Mouse (Mus musculus) limb, embryonic 12.5 days (tissue): ENCODE results near the gene Bpifb4. TPM values are rescaled to one million over a fixed set of nuclear protein-coding genes. Genes with fewer than 3 reads are reported as not detected.
A peak's percentile ranks its signal among the peaks of the same experiment; 100 is the strongest.

Source experiments
- ATAC-seq: fragments of 200-750 bp; cut with Nextera tagmentation; 2 replicates; pipeline ENCODE4 v1.8.0; 2017; ENCODE audit warnings: low read depth, moderate TSS enrichment; ENCODE audit not compliant: insufficient number of reproducible peaks, insufficient read depth, low FRiP score, low TSS enrichment
- H3K27ac ChIP-seq: fragments of 300-500 bp; sonication (generic); 2 replicates; pipeline ENCODE4 v1.5.1; 2016; ENCODE audit warnings: mild to moderate bottlenecking, moderate library complexity
- H3K27me3 ChIP-seq: fragments of 300-500 bp; sonication (generic); 2 replicates; pipeline ENCODE4 v1.6.1; 2016; ENCODE audit warnings: mild to moderate bottlenecking, moderate library complexity
- H3K36me3 ChIP-seq: fragments of 300-500 bp; sonication (generic); 2 replicates; pipeline ENCODE4 v1.6.1; 2016; ENCODE audit warnings: mild to moderate bottlenecking, moderate library complexity
- H3K4me1 ChIP-seq: fragments of 300-500 bp; sonication (generic); replicated peaks from 2 replicates; pipeline ENCODE4 v1.6.1; 2016
- H3K4me2 ChIP-seq: fragments of 300-500 bp; sonication (generic); 2 replicates; pipeline ENCODE4 v1.6.1; 2016; ENCODE audit warnings: mild to moderate bottlenecking, moderate library complexity
- H3K4me3 ChIP-seq: fragments of 300-500 bp; sonication (generic); replicated peaks from 2 replicates; pipeline ENCODE4 v1.5.1; 2016; ENCODE audit warnings: mild to moderate bottlenecking
- H3K9ac ChIP-seq: fragments of 300-500 bp; sonication (generic); replicated peaks from 2 replicates; pipeline ENCODE4 v1.6.1; 2016; ENCODE audit warnings: mild to moderate bottlenecking, moderate library complexity
- H3K9me3 ChIP-seq: fragments of 300-500 bp; sonication (generic); 2 replicates; pipeline ENCODE4 v1.6.1; 2016; ENCODE audit warnings: mild to moderate bottlenecking, moderate library complexity
- WGBS: fragments of 180-500 bp; shearing (Covaris S2); methylation state at CpG from one replicate; pipeline ENCODE4 v1.1.7; 2016; 5-methylcytosine and 5-hydroxymethylcytosine counted together
- polyA plus RNA-seq: library from polyadenylated mRNA; unstranded; fragments of >200 nt; fragmentation: Nextera tagmentation; extraction: Ambion mirVana; gene quantifications from 2 replicates; pipeline ENCODE4 v1.2.1, GENCODE M21; 2016

Bpifb4 gene
- polyA plus RNA-seq, result not detected in 2 replicates

GRCm38 (mm10) chr2:153937843-153938242, at the start of gene Bpifb4:
Bpifb4 (plus strand) TSS chr2:153938212.
- 81% methylated on average over 5 of the region's 5 CpGs for WGBS
- no peaks in the 10 kb centered on the region for H3K9me3 ChIP-seq
- no peak within 1 kb of the TSS for H3K4me3 ChIP-seq
- H3K9ac ChIP-seq, result no peak within 1 kb of the TSS
- no peak within 1 kb of the TSS for H3K27ac ChIP-seq
- H3K4me2 ChIP-seq, result no peak within 1 kb of the TSS
- no peak for ATAC-seq
- no peaks in the 10 kb centered on the region for H3K4me1 ChIP-seq
- no peaks in the 10 kb centered on the region for H3K36me3 ChIP-seq
- no peaks in the 10 kb centered on the region; the same call in 1 of the 2 replicates for H3K27me3 ChIP-seq

DNA sequence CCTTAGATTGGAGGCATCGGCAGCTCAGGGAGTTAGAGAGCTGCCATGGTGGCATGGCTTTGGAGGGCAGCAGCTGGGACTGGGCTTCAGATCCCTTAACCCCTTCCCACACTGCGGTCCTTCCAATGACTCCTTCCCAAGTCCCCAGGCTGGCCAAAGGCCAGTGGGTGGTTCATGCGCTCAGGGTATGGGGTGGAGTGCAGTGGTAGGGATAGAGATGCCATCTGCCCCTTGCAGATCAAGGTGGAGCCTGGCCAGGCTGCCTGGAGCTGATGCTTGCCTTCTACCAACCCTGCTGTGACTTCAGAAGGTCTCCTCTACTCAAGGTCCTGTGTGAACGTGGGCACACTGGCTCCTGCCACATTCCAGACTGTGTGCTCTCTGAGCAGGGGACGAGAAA, 38.9 kb upstream of the Bpifb4 start:
- Histone ChIP-seq H3K27ac (no peak overlapping the region), H3K9me3 (no peaks in the 10 kb centered on the region), H3K4me2 (no peak overlapping the region), H3K27me3 (no peaks in the 10 kb centered on the region), H3K36me3 (no peaks in the 10 kb centered on the region), H3K9ac (no peak overlapping the region), H3K4me3 (no peak overlapping the region), H3K4me1 (no peaks in the 10 kb centered on the region)
- 75% methylated on average over 5 of the region's 5 CpGs for WGBS
- no peak for ATAC-seq

DNA sequence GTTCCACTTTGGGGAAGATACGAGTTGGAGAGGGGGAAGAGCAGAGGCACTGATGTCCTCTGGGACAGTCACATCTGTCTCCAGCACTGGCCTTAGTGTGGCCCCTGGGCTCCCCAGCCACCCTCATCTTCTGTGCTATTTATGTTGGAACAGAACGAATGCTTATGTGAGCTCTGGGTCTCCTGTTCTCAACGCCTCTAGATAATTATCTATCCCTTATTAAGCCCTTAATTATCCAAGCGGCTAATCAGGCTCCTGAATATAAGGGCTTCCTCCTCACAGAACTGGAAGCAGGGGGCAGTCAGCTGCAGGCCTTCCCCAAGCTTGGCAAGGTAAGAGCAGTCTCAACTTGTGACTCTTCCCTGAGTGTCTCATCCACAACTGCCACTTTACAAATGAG, 37.9 kb upstream of the Bpifb4 start, which contains the start of gene Bpifb6:
Gene Bpifb6, plus strand, starts transcription at position 301 of the 400 bp plus-strand sequence.
- no peaks in the 10 kb centered on the region for H3K36me3 ChIP-seq
- no peak within 1 kb of the TSS for H3K27ac ChIP-seq
- 69% methylated on average over 4 of the region's 4 CpGs for WGBS
- H3K9me3 ChIP-seq, result no peaks in the 10 kb centered on the region
- no peak within 1 kb of the TSS for H3K9ac ChIP-seq
- no peak within 1 kb of the TSS for H3K4me3 ChIP-seq
- no peaks in the 10 kb centered on the region for H3K4me1 ChIP-seq
- no peak for ATAC-seq
- H3K4me2 ChIP-seq, result no peak within 1 kb of the TSS
- H3K27me3 ChIP-seq, result no peaks in the 10 kb centered on the region

GRCm38 (mm10) chr2:153902726-153903125, 35.3 kb upstream of the Bpifb4 start:
- no peaks in the 10 kb centered on the region for H3K27me3 ChIP-seq
- no peaks in the 10 kb centered on the region for H3K9me3 ChIP-seq
- no peaks in the 10 kb centered on the region for H3K36me3 ChIP-seq
- ATAC-seq, result no peak
- no peak overlapping the region for H3K9ac ChIP-seq
- H3K27ac ChIP-seq, result no peak overlapping the region
- no peak overlapping the region for H3K4me2 ChIP-seq
- no peak overlapping the region for H3K4me3 ChIP-seq
- H3K4me1 ChIP-seq, result no peaks in the 10 kb centered on the region
- WGBS, result 84% methylated on average over 6 of the region's 6 CpGs

DNA sequence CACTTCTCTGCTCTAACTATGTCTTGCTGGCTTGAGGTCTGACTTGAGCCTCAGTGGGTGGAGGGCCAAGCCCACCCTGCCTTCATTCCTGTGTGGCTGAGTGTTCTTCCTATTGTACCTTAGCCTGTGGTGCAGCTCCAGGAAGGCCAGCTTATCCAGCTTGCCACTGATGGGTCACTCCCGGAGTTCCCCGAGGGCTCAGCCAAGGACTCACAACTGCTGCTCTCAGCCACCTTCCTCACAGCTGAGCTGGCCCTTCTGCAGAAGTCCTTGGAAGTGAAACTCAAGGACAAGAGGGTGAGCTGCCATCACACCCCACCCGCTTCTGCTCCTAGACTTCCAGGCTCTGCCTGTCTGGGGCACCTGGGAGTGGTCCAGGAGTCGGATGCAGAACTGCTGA, 31.4 kb upstream of the Bpifb4 start:
- H3K4me1 ChIP-seq, result no peaks in the 10 kb centered on the region
- H3K36me3 ChIP-seq, result no peaks in the 10 kb centered on the region
- H3K9ac ChIP-seq, result no peak overlapping the region
- WGBS, result 83% methylated on average over 4 of the region's 4 CpGs
- no peak overlapping the region for H3K4me2 ChIP-seq
- no peaks in the 10 kb centered on the region for H3K9me3 ChIP-seq
- H3K4me3 ChIP-seq, result no peak overlapping the region
- H3K27me3 ChIP-seq, result no peaks in the 10 kb centered on the region
- no peak overlapping the region for H3K27ac ChIP-seq
- ATAC-seq, result no peak

GRCm38 (mm10) chr2:153914151-153914550, 23.9 kb upstream of the Bpifb4 start:
- H3K4me3 ChIP-seq, result no peak overlapping the region
- 85% methylated on average over 5 of the region's 5 CpGs for WGBS
- no peak for ATAC-seq
- no peak overlapping the region for H3K27ac ChIP-seq
- H3K27me3 ChIP-seq, result no peaks in the 10 kb centered on the region
- no peaks in the 10 kb centered on the region for H3K9me3 ChIP-seq
- no peaks in the 10 kb centered on the region for H3K4me1 ChIP-seq
- H3K36me3 ChIP-seq, result no peaks in the 10 kb centered on the region
- no peak overlapping the region for H3K4me2 ChIP-seq
- H3K9ac ChIP-seq, result no peak overlapping the region

DNA sequence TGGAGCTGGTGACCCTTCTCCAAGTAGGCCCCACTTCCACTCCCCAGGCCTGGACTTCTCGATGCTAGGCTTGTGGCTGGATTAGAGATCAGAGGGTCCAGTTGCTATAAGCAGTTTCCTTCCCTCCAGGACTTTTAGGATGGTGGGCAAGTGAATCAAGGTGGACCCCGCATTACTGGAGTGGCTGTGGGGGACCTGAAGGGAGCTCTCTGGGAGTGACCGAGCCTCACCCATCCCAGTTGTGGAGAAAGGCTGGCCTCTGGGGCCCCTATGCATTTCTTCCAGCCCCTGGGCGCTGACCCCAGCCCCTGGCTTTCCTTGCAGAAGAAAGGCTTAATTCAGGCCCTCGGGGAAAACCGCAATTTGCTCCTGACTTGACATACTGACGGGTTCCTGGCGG, 20.1 kb upstream of the Bpifb4 start, which contains the start of gene Bpifb3:
Gene Bpifb3, plus strand, starts transcription at position 301 of the 400 bp plus-strand sequence.
- no peak within 1 kb of the TSS for H3K4me2 ChIP-seq
- H3K4me3 ChIP-seq, result no peak within 1 kb of the TSS
- H3K4me1 ChIP-seq, result no peaks in the 10 kb centered on the region
- no peaks in the 10 kb centered on the region for H3K36me3 ChIP-seq
- H3K27me3 ChIP-seq, result no peaks in the 10 kb centered on the region
- WGBS, result 73% methylated on average over 8 of the region's 8 CpGs
- H3K9ac ChIP-seq, result no peak within 1 kb of the TSS
- no peaks in the 10 kb centered on the region for H3K9me3 ChIP-seq
- H3K27ac ChIP-seq, result no peak within 1 kb of the TSS
- no peak for ATAC-seq

- no peaks in the 10 kb centered on the region for H3K27me3 ChIP-seq
- H3K27ac ChIP-seq, result no peak overlapping the region
- H3K4me3 ChIP-seq, result no peak overlapping the region
- H3K9ac ChIP-seq, result no peak overlapping the region
- no peaks in the 10 kb centered on the region for H3K36me3 ChIP-seq
- ATAC-seq, result no peak
- H3K4me1 ChIP-seq, result no peaks in the 10 kb centered on the region
- WGBS, result 87% methylated on average over 6 of the region's 6 CpGs
- H3K9me3 ChIP-seq, result no peaks in the 10 kb centered on the region
- no peak overlapping the region for H3K4me2 ChIP-seq
Measured at GRCm38 (mm10) chr2:153921246-153921645, 16.8 kb upstream of the Bpifb4 start.

DNA sequence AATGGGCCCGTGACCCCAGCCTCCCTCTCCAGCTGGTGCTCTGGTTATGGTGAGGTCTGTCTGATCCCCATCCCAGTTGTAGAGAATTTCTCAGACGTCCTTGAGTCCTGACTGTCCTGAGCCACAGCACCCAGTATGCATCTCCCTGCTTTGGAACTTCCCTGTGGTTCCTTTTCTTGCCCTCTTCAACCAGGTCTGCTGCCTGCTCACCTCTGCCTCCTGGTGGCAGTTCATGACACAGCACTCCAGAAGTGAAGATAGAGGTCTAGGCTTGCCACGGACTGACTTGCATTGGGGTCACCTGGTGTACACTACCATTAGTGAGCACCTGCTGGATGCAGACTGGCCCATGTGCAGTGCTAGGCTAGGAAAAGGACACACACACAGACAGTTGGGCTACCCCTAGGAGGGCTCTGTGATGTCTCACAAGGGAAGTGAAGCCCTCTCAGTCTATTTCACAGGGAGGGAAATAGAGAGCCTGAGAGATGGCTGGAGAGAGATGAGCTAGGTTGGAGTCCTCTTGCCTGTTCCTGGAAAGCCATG, 8.1 kb upstream of the Bpifb4 start:
- Histone ChIP-seq H3K9ac (no peak overlapping the region), H3K4me3 (no peak overlapping the region), H3K4me1 (no peaks in the 10 kb centered on the region), H3K4me2 (no peak overlapping the region), H3K36me3 (no peaks in the 10 kb centered on the region), H3K27me3 (no peaks in the 10 kb centered on the region), H3K9me3 (no peaks in the 10 kb centered on the region), H3K27ac (no peak overlapping the region)
- 44% methylated on average over 3 of the region's 3 CpGs for WGBS
- 0 out of 2 replicates have a peak, but pooled peaks have one; percentile 66 for ATAC-seq

GRCm38 (mm10) chr2:153931125-153931524, 6.9 kb upstream of the Bpifb4 start:
- no peaks in the 10 kb centered on the region for H3K9me3 ChIP-seq
- H3K4me3 ChIP-seq, result no peak overlapping the region
- no peak overlapping the region for H3K9ac ChIP-seq
- no peak overlapping the region for H3K27ac ChIP-seq
- no peak for ATAC-seq
- no peak overlapping the region for H3K4me2 ChIP-seq
- WGBS, result 71% methylated on average over 6 of the region's 6 CpGs
- no peaks in the 10 kb centered on the region for H3K27me3 ChIP-seq
- no peaks in the 10 kb centered on the region for H3K36me3 ChIP-seq
- no peaks in the 10 kb centered on the region for H3K4me1 ChIP-seq

DNA sequence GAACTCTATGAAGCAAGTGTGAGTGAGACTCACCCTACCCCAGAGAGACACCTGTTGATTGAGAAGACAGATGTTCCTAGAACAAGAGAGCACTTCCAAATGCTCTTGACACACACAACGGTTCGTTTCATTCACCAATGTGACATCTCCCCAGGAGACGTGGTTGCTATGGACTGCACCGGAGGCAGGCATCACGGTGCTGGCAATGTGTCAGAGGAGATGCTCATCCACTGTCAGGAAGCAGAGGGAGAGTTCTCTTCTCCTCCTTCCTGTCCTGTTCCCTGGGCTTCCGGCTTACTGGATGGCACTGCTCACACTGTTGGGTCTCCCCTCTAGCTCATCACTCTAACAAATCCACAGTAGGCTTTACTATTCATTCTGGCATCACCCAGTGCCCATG, 4.7 kb upstream of the Bpifb4 start:
- no peaks in the 10 kb centered on the region; the same call in 1 of the 2 replicates for H3K27me3 ChIP-seq
- H3K4me2 ChIP-seq, result no peak overlapping the region
- 81% methylated on average over 6 of the region's 6 CpGs for WGBS
- no peaks in the 10 kb centered on the region for H3K9me3 ChIP-seq
- no peaks in the 10 kb centered on the region for H3K4me1 ChIP-seq
- H3K36me3 ChIP-seq, result no peaks in the 10 kb centered on the region
- no peak overlapping the region for H3K27ac ChIP-seq
- ATAC-seq, result no peak
- no peak overlapping the region for H3K4me3 ChIP-seq
- H3K9ac ChIP-seq, result no peak overlapping the region

DNA sequence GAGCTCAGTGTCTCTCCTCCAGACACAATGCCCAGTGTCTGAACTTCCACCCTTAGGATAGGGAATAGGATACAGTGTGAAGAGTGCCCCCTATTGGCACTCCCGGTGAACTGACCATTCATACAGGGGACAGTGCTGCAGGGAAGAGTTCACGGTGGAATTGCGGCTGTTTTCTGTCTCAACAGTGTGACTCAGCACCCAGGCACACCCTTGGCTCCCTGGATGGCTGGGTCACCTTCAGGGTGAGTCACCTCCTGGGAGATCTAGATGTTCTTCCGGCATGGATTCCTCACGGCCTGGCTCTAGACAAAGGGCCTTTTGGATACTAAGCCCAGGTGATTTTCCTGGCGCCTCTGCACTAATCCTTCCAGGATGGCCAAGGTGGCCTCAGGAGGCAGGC, 2.7 kb upstream of the Bpifb4 start:
- Histone ChIP-seq H3K9ac (no peak overlapping the region), H3K4me2 (no peak overlapping the region), H3K36me3 (no peaks in the 10 kb centered on the region), H3K9me3 (no peaks in the 10 kb centered on the region), H3K4me1 (no peaks in the 10 kb centered on the region), H3K27me3 (no peaks in the 10 kb centered on the region; the same call in 1 of the 2 replicates), H3K27ac (no peak overlapping the region), H3K4me3 (no peak overlapping the region)
- no peak for ATAC-seq
- 93% methylated on average over 6 of the region's 6 CpGs for WGBS
